Mouse (Mus musculus) lung, postnatal 0 days (tissue): ENCODE measurements at regions not wholly inside any gene's neighbourhood (a gene's known extent, or its start where the extent isn't known, plus 50 kb on each side); places are given as distances from the start of the nearest gene placed in this dataset.

ENCODE experiments used
- CTCF ChIP-seq: IDR thresholded peaks from 2 replicates; pipeline ENCODE4 v1.5.1; 2016; ENCODE audit warnings: antibody characterized with exemption, mild to moderate bottlenecking
- EP300 ChIP-seq: IDR thresholded peaks from 2 replicates; pipeline ENCODE4 v1.6.1; 2016; ENCODE audit warnings: antibody characterized with exemption, mild to moderate bottlenecking, control low read depth

DNA sequence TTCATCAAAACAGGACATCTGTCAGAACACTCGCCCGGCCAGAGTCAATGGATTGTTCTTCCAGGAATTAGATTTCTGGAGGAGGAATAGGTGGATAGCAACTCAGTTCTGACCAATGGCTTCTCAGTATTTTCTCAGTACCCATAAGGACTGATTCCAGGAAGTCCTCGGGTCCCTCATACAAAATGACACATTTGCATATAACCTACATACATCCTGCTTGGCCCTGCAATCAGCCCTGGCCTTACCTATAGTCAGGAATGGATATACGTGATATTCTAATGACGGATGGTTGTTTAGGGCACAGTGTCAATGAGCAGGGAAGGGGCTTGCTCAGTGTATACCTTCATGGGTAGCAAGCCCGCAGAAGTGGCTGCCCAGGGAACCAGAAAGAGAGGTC lies 327.8 kb upstream of the 3110018I06Rik start:
- no peak for TF ChIP-seq CTCF
- TF ChIP-seq EP300: no peak
